Mouse (Mus musculus): ENCODE measurements around the gene Gm12185. TPM values are rescaled to one million over a fixed set of nuclear protein-coding genes. Genes with fewer than 3 reads are reported as not detected.
A peak's percentile ranks its signal among the peaks of the same experiment; 100 is the strongest.

Gene Gm12185
- total and polyA plus RNA-seq, 2 experiments: 0.02 to 0.18 TPM

DNA sequence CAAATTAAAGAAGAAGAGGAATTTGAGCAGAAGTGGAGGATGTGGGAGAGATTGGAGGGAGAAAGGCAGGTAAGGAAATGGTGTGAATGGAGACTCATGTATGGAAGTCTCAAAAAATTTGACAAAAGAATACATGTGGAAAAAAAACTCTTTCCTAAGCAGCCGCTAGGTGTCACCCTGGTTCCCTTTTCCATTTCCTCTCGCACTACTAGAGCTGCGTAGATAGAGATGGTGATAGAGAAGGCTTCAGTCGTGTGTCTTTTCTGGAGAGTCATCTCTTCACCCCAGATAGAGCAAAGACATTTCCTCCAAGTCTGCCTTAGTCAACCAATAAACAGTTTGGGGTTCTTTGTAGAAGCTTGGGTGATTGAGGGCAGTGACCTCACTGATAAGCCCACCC, 117.6 kb downstream of the Gm12185 start:
- Histone ChIP-seq H3K4me1 (ENCODE audit: control insufficient read depth, insufficient read depth, low read length) (peaks cover 14% of the 10 kb centered on the region), H3K79me2 (ENCODE audit: control insufficient read depth, insufficient read depth, low read length) (peaks cover under 1% of the 10 kb centered on the region; the same call in 1 of the 2 replicates), H3K27ac (replicated peaks; ENCODE audit: insufficient read depth, low read depth, low read length) (no peak overlapping the region), H3K36me3 (ENCODE audit: control insufficient read depth, insufficient read depth, low read length) (peaks cover 3% of the 10 kb centered on the region; the same call in 1 of the 2 replicates), H3K4me3 (ENCODE audit: insufficient read depth, low read depth, low read length) (no peak overlapping the region), H3K9ac (ENCODE audit: low read depth, low read length) (peak overlapping the region; percentile 21; the same call in 1 of the 2 replicates), H3K27me3 (ENCODE audit: control insufficient read depth, insufficient read depth, low read length) (no peaks in the 10 kb centered on the region)
- no peak for TF ChIP-seq POLR2A (IDR thresholded peaks at IDR 0.05; ENCODE audit: extremely low read depth, insufficient read depth, low read length)
- TF ChIP-seq CTCF (IDR thresholded peaks at IDR 0.05; ENCODE audit: low read depth, low read length): peak; percentile 47
- 2% methylated on average over 4 of the region's 4 CpGs for WGBS
- DNase-seq (ENCODE audit: extremely low read depth, low read depth, low spot score): peak; percentile 43

DNA sequence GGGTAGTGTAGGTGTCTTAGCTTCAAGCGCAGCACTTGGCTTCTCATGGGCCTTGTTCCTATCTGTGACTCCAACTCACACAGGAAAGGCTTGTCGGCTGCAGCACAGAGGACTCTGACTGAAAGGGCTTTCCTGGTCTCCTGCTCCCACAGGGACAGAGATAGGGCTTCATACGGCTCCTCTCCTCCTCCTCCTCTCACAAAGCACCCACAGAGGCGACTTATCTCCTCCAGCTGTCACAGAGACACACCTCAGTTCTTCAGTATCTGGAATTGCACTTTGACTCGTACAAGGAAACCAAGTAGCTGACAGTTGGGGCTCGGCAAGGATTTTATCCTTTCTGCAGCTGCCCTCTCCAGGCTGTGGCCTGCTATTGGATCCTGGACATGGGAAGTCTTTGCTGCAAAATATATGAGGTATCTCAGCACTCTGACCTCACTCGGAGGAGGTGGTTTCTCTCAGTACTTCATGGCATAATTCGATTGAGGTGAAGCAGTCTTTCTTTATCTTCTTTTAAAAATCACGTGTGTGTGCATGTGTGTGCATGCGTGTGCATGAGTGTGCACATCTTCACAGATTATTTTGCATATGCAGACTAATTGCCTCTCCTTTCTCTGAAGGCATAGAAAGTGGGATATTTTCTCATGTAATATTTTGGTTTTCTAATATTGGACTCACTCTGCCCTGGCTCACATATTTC, 118.3 kb downstream of the Gm12185 start:
- H3K4me1 ChIP-seq (ENCODE audit: control insufficient read depth, insufficient read depth, low read length): peaks cover 20% of the 10 kb centered on the region
- H3K27me3 ChIP-seq (ENCODE audit: control insufficient read depth, insufficient read depth, low read length): no peaks in the 10 kb centered on the region
- peaks cover 3% of the 10 kb centered on the region; the same call in 1 of the 2 replicates for H3K36me3 ChIP-seq (ENCODE audit: control insufficient read depth, insufficient read depth, low read length)
- TF ChIP-seq CTCF (IDR thresholded peaks at IDR 0.05; ENCODE audit: low read depth, low read length) (no peak), POLR2A (IDR thresholded peaks at IDR 0.05; ENCODE audit: extremely low read depth, insufficient read depth, low read length) (no peak)
- no peak for DNase-seq (ENCODE audit: extremely low read depth, low read depth, low spot score)
- 30% methylated on average over 10 of the region's 10 CpGs for WGBS
- peaks cover 3% of the 10 kb centered on the region; the same call in 1 of the 2 replicates for H3K79me2 ChIP-seq (ENCODE audit: control insufficient read depth, insufficient read depth, low read length)
- 0 out of 2 replicates have a peak overlapping the region, but pooled peaks have one; percentile 32 for H3K9ac ChIP-seq (ENCODE audit: low read depth, low read length)
- no peak overlapping the region for H3K4me3 ChIP-seq (ENCODE audit: insufficient read depth, low read depth, low read length)
- H3K27ac ChIP-seq (replicated peaks; ENCODE audit: insufficient read depth, low read depth, low read length): peak overlapping the region; percentile 96

DNA sequence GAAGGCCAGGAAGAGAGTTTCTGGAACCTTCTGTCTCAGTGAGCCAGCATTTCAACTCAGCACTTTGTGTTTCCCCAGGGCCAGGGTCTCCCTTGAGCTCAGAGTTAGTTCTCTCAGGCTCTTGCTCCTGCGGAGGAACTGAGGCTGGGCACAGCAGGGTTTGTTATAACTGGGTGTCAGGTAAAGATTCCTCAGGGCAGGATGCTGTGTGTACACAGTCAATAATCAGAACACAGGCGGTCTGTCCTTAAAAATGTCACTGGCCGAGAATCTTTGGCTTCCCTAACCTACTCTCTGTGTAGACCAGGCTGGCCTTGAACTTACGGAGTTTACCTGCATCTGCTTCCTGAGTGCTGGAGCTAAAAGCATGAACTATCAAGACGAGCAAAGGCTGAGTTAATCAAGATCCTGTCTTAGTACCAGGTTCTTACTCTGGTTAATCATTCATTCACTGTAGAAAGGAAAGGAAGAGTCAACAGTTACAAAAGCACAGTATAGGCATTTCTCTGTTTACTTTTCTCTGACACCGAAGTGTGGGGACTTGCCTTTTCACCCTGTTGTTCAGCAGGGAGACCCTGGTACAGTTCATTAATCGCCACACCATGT, 119.2 kb downstream of the Gm12185 start:
- peak overlapping the region; percentile 96 for H3K27ac ChIP-seq (replicated peaks; ENCODE audit: insufficient read depth, low read depth, low read length)
- TF ChIP-seq POLR2A (IDR thresholded peaks at IDR 0.05; ENCODE audit: extremely low read depth, insufficient read depth, low read length) (no peak), CTCF (IDR thresholded peaks at IDR 0.05; ENCODE audit: low read depth, low read length) (no peak)
- no peaks in the 10 kb centered on the region for H3K27me3 ChIP-seq (ENCODE audit: control insufficient read depth, insufficient read depth, low read length)
- peak; percentile 83 for DNase-seq (ENCODE audit: extremely low read depth, low read depth, low spot score)
- 17% methylated on average over 7 of the region's 7 CpGs for WGBS
- H3K4me1 ChIP-seq (ENCODE audit: control insufficient read depth, insufficient read depth, low read length): peaks cover 22% of the 10 kb centered on the region
- peak overlapping the region; percentile 92 for H3K9ac ChIP-seq (ENCODE audit: low read depth, low read length)
- peaks cover 3% of the 10 kb centered on the region; the same call in 1 of the 2 replicates for H3K79me2 ChIP-seq (ENCODE audit: control insufficient read depth, insufficient read depth, low read length)
- peaks cover 3% of the 10 kb centered on the region; the same call in 1 of the 2 replicates for H3K36me3 ChIP-seq (ENCODE audit: control insufficient read depth, insufficient read depth, low read length)
- peak overlapping the region; percentile 70; the same call in 1 of the 2 replicates for H3K4me3 ChIP-seq (ENCODE audit: insufficient read depth, low read depth, low read length)

DNA sequence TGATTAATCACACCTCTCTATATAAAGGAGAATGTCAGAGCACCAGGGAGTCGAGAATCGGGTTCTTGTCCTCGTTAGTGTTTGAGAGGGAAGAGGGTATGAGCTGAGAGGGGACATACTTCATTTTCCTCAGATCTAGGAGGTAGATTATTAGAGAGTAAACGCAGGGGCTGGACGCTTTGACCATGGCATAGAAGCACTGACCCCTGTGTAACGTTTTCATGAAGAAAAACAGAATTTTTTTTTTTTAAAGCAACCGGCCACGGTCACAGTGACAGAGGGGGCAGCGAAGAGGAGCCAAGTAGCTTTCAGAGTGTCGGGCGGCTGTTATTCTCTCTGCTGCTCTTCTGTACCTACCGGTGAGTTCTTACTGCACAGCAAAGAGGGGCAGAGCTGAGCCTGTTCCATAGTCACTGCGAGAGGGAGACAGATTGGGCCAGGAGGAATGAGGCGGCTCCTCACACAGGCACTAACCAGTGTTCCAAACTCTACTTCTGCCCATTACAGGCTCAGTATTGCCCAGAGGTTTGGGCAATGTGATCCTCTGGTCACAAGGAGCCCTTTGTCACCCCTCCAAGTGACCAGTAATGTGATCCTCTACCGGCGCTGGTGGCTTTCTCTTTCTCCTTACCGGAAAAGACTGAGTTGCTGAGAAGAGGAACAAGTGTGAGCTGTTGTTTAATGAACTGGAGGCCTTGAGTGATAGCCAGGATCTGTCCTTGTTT, 120.0 kb downstream of the Gm12185 start:
- H3K4me3 ChIP-seq (ENCODE audit: insufficient read depth, low read depth, low read length): peak overlapping the region; percentile 70
- DNase-seq (ENCODE audit: extremely low read depth, low read depth, low spot score): peak; percentile 83
- under 1% methylated on average over 17 of the region's 17 CpGs for WGBS
- peaks cover 3% of the 10 kb centered on the region; the same call in 1 of the 2 replicates for H3K79me2 ChIP-seq (ENCODE audit: control insufficient read depth, insufficient read depth, low read length)
- H3K27ac ChIP-seq (replicated peaks; ENCODE audit: insufficient read depth, low read depth, low read length): peak overlapping the region; percentile 96
- peaks cover 5% of the 10 kb centered on the region for H3K36me3 ChIP-seq (ENCODE audit: control insufficient read depth, insufficient read depth, low read length)
- TF ChIP-seq POLR2A (IDR thresholded peaks at IDR 0.05; ENCODE audit: extremely low read depth, insufficient read depth, low read length): 0 out of 2 replicates have a peak, but pooled peaks have one; percentile 25
- no peak for TF ChIP-seq CTCF (IDR thresholded peaks at IDR 0.05; ENCODE audit: low read depth, low read length)
- peaks cover 22% of the 10 kb centered on the region for H3K4me1 ChIP-seq (ENCODE audit: control insufficient read depth, insufficient read depth, low read length)
- peak overlapping the region; percentile 92 for H3K9ac ChIP-seq (ENCODE audit: low read depth, low read length)
- no peaks in the 10 kb centered on the region for H3K27me3 ChIP-seq (ENCODE audit: control insufficient read depth, insufficient read depth, low read length)

DNA sequence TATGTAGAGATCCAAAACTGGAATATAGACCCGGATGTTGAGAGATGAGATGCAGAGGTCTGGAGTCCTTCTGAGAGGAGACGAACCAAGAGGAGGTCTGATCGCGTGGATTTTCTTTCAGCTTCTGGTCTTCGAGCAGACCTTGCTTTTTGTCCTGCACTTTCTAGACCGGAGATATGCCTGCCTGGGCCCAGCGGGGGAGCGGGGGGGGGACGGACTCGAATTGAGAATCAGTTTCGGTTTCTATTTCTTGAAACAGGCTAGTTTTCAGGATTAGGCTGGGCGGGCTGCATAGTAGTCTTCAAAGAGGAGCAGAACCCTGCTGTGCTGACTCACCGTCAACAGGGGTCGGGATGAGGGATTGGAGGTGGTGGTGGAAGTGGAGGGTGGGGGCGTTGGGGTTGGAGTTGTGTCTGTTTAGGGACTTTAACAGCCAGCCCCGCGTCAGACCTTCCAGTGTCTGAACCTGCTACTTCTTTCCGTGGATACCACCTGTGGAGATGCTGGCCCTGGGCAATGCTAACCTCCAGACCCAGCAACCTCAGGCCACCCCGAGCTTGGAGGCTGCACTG, 120.7 kb downstream of the Gm12185 start, which contains the start of gene Irgm1:
Gene Irgm1, minus strand, starts transcription at position 483 of the 572 bp plus-strand sequence.
- Histone ChIP-seq H3K4me1 (ENCODE audit: control insufficient read depth, insufficient read depth, low read length) (peaks cover 22% of the 10 kb centered on the region), H3K9ac (ENCODE audit: low read depth, low read length) (peak within 1 kb of the TSS; percentile 92), H3K36me3 (ENCODE audit: control insufficient read depth, insufficient read depth, low read length) (peaks cover 12% of the 10 kb centered on the region), H3K27ac (replicated peaks; ENCODE audit: insufficient read depth, low read depth, low read length) (peak within 1 kb of the TSS; percentile 96), H3K79me2 (ENCODE audit: control insufficient read depth, insufficient read depth, low read length) (peaks cover 3% of the 10 kb centered on the region; the same call in 1 of the 2 replicates), H3K27me3 (ENCODE audit: control insufficient read depth, insufficient read depth, low read length) (no peaks in the 10 kb centered on the region), H3K4me3 (ENCODE audit: insufficient read depth, low read depth, low read length) (peak within 1 kb of the TSS; percentile 70)
- TF ChIP-seq CTCF (IDR thresholded peaks at IDR 0.05; ENCODE audit: low read depth, low read length) (peak; percentile 28; the same call in 1 of the 2 replicates), POLR2A (IDR thresholded peaks at IDR 0.05; ENCODE audit: extremely low read depth, insufficient read depth, low read length) (no peak)
- DNase-seq (ENCODE audit: extremely low read depth, low read depth, low spot score): peak; percentile 73
- under 1% methylated on average over 19 of the region's 19 CpGs for WGBS
